Mouse (Mus musculus) right cerebral cortex, postnatal 36 days (tissue): ENCODE results near the gene Olfr691.
"Not testable (repeated sequence)": the region's sequence is repeated elsewhere in the genome, so short reads cannot be mapped to it uniquely, and the experiment has no call there.

Experiments
- DNase-seq, 2 experiments: peaks; one replicate each; pipeline ENCODE4 v3.0.0; 2022; ENCODE audit warnings: low spot score in 2 of 2, mixed read lengths in 1 of 2

Gene Olfr691

GRCm38 (mm10) chr7:105342170-105342569, at the start of gene Olfr691:
TSS of gene Olfr691 (minus strand) at chr7:105342270.
- DNase-seq, result no peak

- DNase-seq, result no peak
Measured at GRCm38 (mm10) chr7:105390236-105390635, 48.2 kb upstream of the Olfr691 start.

- no peak for DNase-seq
Measured at GRCm38 (mm10) chr7:105387696-105388095, 45.6 kb upstream of the Olfr691 start.

GRCm38 (mm10) chr7:105380329-105380728, 38.3 kb upstream of the Olfr691 start:
- no peak for DNase-seq

GRCm38 (mm10) chr7:105374866-105375265, 32.8 kb upstream of the Olfr691 start, which contains the start of gene Gm5901:
TSS of gene Gm5901 (plus strand) at chr7:105375038.
- no peak for DNase-seq

GRCm38 (mm10) chr7:105373976-105374375, 31.9 kb upstream of the Olfr691 start:
- DNase-seq, result no peak

- no peak for DNase-seq
Measured at GRCm38 (mm10) chr7:105373509-105373908, 31.4 kb upstream of the Olfr691 start.

- no peak for DNase-seq
Measured at GRCm38 (mm10) chr7:105372912-105373311, 30.8 kb upstream of the Olfr691 start.

GRCm38 (mm10) chr7:105368521-105368920, 26.5 kb upstream of the Olfr691 start:
- DNase-seq, result no peak

- DNase-seq, result no peak
Measured at GRCm38 (mm10) chr7:105367930-105368329, 25.9 kb upstream of the Olfr691 start, which contains the start of gene Olfr692. TSS of gene Olfr692 (plus strand) at chr7:105368230.

GRCm38 (mm10) chr7:105367268-105367667, 25.2 kb upstream of the Olfr691 start:
- DNase-seq, result no peak

GRCm38 (mm10) chr7:105361713-105362112, 19.6 kb upstream of the Olfr691 start:
- DNase-seq, result no peak

- DNase-seq, result not testable (repeated sequence)
Measured at GRCm38 (mm10) chr7:105356487-105356886, 14.4 kb upstream of the Olfr691 start.

- not testable (repeated sequence) for DNase-seq
Measured at GRCm38 (mm10) chr7:105356064-105356463, 14.0 kb upstream of the Olfr691 start.

GRCm38 (mm10) chr7:105342752-105343151, 682 bp upstream of the Olfr691 start:
- DNase-seq, result no peak

GRCm38 (mm10) chr7:105334004-105334403, 8.1 kb downstream of the Olfr691 start, which contains the start of gene Olfr690:
TSS of gene Olfr690 (minus strand) at chr7:105334104.
- DNase-seq, result no peak

- no peak for DNase-seq
Measured at GRCm38 (mm10) chr7:105325302-105325701, 16.8 kb downstream of the Olfr691 start.

- no peak for DNase-seq
Measured at GRCm38 (mm10) chr7:105310865-105311264, 31.2 kb downstream of the Olfr691 start, which contains the start of gene Olfr689. TSS of gene Olfr689 (plus strand) at chr7:105311165.

GRCm38 (mm10) chr7:105290051-105290450, 52.0 kb downstream of the Olfr691 start:
- DNase-seq, result no peak

- no peak for DNase-seq
Measured at GRCm38 (mm10) chr7:105287795-105288194, 54.3 kb downstream of the Olfr691 start, which contains the start of gene Olfr688. TSS of gene Olfr688 (plus strand) at chr7:105288095.
